Mouse (Mus musculus) intestine, embryonic 14.5 days (tissue): ENCODE results near the gene Map3k12. TPM values are rescaled to one million over a fixed set of nuclear protein-coding genes. Genes with fewer than 3 reads are reported as not detected.

Source experiments
- ATAC-seq: fragments of 200-750 bp; cut with Nextera tagmentation; replicated peaks from 2 replicates; pipeline ENCODE4 v1.8.0; 2017; ENCODE audit warnings: low read depth, moderate number of reproducible peaks, moderate TSS enrichment, moderate library complexity; ENCODE audit not compliant: low FRiP score, low TSS enrichment
- DNase-seq: peaks from one replicate; pipeline ENCODE4 v3.0.0-alpha.2; 2018; ENCODE audit warnings: low spot score
- H3K27ac ChIP-seq: fragments of 300-500 bp; sonication (generic); 2 replicates; pipeline ENCODE4 v1.5.1; 2014; ENCODE audit warnings: low read depth, mild to moderate bottlenecking, control low read depth
- H3K27me3 ChIP-seq: fragments of 300-500 bp; sonication (generic); replicated peaks from 2 replicates; pipeline ENCODE4 v1.6.1; 2014; ENCODE audit warnings: low read length, control low read depth; ENCODE audit not compliant: control insufficient read depth, insufficient read depth
- H3K36me3 ChIP-seq: fragments of 300-500 bp; sonication (generic); 2 replicates; pipeline ENCODE4 v1.6.1; 2014; ENCODE audit warnings: low read length, control low read depth; ENCODE audit not compliant: control insufficient read depth, insufficient read depth
- H3K4me1 ChIP-seq: fragments of 300-500 bp; sonication (generic); replicated peaks from 2 replicates; pipeline ENCODE4 v1.6.1; 2014; ENCODE audit warnings: low read length, control low read depth, mixed read lengths; ENCODE audit not compliant: control insufficient read depth, insufficient read depth
- H3K4me2 ChIP-seq: fragments of 300-500 bp; sonication (generic); 2 replicates; pipeline ENCODE4 v1.6.1; 2014; ENCODE audit warnings: low read length
- H3K4me3 ChIP-seq: fragments of 300-500 bp; sonication (generic); 2 replicates; pipeline ENCODE4 v1.5.1; 2014; ENCODE audit warnings: low read depth, low read length, control low read depth, mixed read lengths
- H3K9ac ChIP-seq: fragments of 300-500 bp; sonication (generic); 2 replicates; pipeline ENCODE4 v1.6.1; 2014; ENCODE audit warnings: mild to moderate bottlenecking, low read length
- H3K9me3 ChIP-seq: fragments of 300-500 bp; sonication (generic); 2 replicates; pipeline ENCODE4 v1.6.1; 2016; ENCODE audit warnings: low read length, control low read depth; ENCODE audit not compliant: control insufficient read depth
- WGBS: fragments of 180-500 bp; shearing (Covaris S2); extraction: QIAGEN DNeasy Blood & Tissue Kit; methylation state at CpG from one replicate; pipeline ENCODE4 v1.1.7; 2014; 5-methylcytosine and 5-hydroxymethylcytosine counted together
- polyA plus RNA-seq: library from polyadenylated mRNA; unstranded; fragments of >200 nt; fragmentation: Nextera tagmentation; extraction: Ambion mirVana; gene quantifications from 2 replicates; pipeline ENCODE4 v1.2.1, GENCODE M21; 2014

The Map3k12 gene
- polyA plus RNA-seq, 1 experiment from 2014 or later = 14.9 TPM

DNA sequence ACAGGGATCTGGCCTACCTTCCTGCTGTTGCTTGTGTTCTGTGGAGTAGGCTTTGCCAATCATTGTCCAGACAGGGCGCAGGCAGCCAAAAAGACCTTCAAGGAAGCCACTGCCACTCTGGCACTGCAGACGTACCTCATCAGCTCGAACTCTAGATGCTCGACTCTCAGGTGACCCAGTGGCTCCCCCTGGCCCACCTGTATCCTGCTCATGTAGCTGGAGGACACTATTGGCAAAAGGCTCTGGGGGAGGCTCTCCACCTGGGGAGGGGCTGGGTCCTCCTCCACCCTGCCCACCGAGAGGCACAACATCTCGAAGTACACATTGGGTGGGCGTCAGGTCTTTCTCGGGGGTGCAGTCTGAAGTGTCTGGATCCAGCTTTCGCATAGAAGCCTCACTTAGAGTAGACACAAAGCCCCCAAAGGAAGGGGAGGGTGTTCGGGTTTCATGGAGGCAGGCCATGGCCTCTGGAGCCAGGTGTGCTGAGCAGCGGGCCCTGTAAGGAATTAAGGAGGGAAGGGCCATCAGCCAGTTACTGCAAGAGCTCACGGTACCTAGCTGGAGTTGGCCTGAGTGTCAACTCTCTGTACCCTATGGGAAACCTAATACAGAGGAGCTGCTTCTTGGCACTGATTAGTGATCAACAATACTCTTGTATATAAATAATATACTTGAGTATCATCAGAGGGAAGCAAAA lies 11.6 kb downstream of the Map3k12 start:
- WGBS = 66% methylated on average over 12 of the region's 12 CpGs
- no peak overlapping the region for H3K27ac ChIP-seq
- H3K36me3 ChIP-seq = peaks cover 67% of the 10 kb centered on the region
- H3K27me3 ChIP-seq = no peaks in the 10 kb centered on the region
- no peak overlapping the region for H3K4me2 ChIP-seq
- DNase-seq = no peak
- no peaks in the 10 kb centered on the region for H3K9me3 ChIP-seq
- no peak overlapping the region for H3K4me3 ChIP-seq
- no peak overlapping the region for H3K9ac ChIP-seq
- peaks cover 9% of the 10 kb centered on the region for H3K4me1 ChIP-seq
- no peak for ATAC-seq

DNA sequence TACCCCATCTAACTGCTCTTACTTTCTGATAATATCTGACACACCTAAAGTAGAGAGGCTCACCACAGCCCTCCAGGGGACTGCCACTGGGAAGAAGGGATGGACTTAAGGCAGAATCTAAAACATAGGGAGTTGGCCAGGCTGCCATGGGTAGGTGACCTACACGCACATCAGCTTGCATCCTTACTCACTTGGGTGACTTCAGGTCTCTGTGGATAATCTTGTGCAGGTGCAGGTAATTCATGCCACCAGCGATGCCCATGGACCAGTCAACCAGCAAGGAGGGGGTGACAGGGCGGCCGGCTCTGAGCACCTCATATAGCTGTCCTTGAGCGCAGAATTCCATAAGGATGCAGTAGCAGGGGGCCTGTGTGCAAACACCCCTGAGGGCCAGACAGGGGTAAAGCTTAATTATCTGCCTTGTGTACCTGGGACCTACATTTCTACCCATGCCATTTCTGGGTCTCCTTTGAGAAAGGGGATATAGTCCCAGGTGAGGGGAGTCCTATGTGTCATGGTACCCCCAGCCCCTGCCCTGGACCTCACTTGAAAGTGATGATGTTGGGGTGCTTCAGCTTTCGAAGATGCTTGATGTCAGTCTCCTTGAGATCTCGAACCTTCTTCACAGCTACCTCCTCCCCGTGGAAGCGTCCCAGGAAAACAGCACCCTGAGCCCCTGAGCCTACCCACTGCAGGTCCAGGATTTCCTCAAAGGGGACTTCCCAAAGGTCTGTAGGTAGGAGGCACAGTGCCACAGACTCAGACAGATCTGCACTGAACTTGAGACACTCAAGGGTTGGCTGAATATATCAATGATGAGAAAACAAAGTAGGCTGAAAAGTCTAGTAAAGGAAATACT lies 12.7 kb downstream of the Map3k12 start:
- H3K4me1 ChIP-seq = no peaks in the 10 kb centered on the region
- H3K9me3 ChIP-seq = no peaks in the 10 kb centered on the region
- no peaks in the 10 kb centered on the region for H3K27me3 ChIP-seq
- no peak overlapping the region for H3K27ac ChIP-seq
- no peak overlapping the region for H3K9ac ChIP-seq
- 87% methylated on average over 9 of the region's 9 CpGs for whole genome bisulfite sequencing
- no peak overlapping the region for H3K4me3 ChIP-seq
- ATAC-seq (no peak; the same call in 1 of the 2 replicates), DNase-seq (no peak)
- no peak overlapping the region for H3K4me2 ChIP-seq
- peaks cover 78% of the 10 kb centered on the region for H3K36me3 ChIP-seq

DNA sequence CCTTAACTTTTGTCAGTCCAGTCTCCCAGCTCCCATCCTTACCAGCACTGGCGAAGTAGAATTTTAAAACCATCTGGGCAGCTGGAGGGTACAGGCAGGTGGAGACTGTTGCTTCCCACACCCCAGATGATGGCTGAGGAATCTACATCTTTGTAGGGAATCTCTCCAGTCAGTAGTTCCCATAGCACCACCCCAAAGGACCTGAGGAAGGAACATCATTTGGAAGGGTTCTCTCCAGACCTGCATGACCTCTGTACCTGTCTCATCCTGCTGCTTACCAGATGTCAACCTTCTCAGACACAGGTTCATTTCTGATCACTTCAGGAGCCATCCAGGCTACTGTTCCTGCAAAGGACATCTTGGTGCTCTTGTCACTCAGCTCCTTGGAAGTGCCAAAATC lies 13.4 kb downstream of the Map3k12 start, which contains the start of gene Gm10337:
Gene Gm10337, plus strand, starts transcription at position 276 of the 400 bp plus-strand sequence.
- Histone ChIP-seq H3K36me3 (peaks cover 82% of the 10 kb centered on the region), H3K9me3 (no peaks in the 10 kb centered on the region), H3K9ac (no peak within 1 kb of the TSS), H3K27ac (no peak within 1 kb of the TSS), H3K4me2 (no peak within 1 kb of the TSS), H3K4me3 (no peak within 1 kb of the TSS), H3K27me3 (no peaks in the 10 kb centered on the region), H3K4me1 (no peaks in the 10 kb centered on the region)
- ATAC-seq (no peak), DNase-seq (no peak)
- WGBS = 86% methylated on average over 1 of the region's 1 CpGs

DNA sequence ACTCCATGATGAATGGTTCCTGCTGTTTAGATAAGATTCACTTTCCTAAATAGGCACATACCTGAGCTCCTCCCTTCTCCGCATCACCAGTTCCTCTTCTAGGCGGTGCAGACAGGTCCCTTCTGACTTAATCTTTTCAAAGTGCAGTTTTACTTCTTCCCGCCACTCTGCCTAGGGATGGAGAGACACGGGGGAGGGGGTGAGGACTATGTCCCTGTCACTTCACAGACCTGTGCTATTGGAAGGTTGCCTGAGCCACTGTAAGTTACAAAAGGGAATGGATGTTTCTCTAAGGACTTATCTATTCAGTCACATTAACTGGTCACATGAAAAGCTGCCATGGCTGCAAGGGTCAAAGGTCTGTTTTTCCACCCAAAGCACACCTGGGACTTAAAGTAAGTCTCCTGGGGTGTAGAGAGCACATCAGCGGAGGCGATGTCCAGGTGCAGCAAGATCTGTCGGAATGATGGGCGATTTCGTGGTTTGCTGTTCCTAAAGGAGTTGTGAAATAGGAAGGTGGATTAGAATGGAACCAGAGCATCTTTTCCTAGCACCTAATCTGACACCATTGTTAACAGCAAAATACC lies 14.5 kb downstream of the Map3k12 start:
- Histone ChIP-seq H3K27me3 (no peaks in the 10 kb centered on the region), H3K4me2 (no peak overlapping the region), H3K27ac (no peak overlapping the region), H3K9me3 (no peaks in the 10 kb centered on the region), H3K9ac (no peak overlapping the region), H3K4me1 (no peaks in the 10 kb centered on the region), H3K4me3 (no peak overlapping the region), H3K36me3 (peaks cover 88% of the 10 kb centered on the region)
- ATAC-seq (no peak), DNase-seq (no peak)
- WGBS = 64% methylated on average over 9 of the region's 9 CpGs

DNA sequence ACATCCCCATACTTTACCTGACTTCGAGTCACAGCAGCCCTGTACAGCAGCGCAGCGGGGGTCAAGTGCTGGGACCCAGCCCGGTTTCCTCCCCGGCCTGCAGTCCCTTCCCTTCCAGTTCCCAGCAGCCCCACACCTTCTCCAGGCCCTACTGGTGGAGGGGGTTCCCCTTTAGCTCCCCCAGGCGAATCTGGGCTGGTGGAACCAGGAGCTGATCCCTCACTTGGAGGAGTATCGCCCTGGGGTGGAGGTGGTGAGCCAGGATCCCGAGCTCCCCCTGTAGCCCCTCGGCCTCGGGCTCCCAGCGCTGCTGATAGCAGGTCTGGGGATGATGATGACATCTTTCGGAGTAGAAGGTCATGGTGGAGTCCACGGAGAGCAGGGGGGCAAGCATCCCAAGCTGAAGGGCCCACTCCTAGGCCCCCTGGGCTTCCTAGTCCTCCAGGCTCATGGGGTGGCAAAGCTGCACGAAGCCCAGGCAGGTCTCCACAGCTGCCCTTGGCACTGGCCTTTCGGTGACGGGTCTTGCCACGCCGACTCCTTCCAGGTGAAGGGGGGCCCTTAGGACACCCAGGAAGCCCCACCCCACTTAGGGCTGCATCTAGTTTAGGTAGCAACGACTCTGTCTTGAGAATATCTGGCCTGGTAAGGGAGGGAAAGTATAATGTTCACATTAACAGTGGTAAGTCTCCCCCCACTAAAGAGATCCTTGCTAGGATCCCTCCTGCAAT lies 15.6 kb downstream of the Map3k12 start:
- ATAC-seq (no peak; the same call in 1 of the 2 replicates), DNase-seq (no peak)
- no peaks in the 10 kb centered on the region for H3K4me1 ChIP-seq
- peaks cover 95% of the 10 kb centered on the region for H3K36me3 ChIP-seq
- H3K9me3 ChIP-seq = no peaks in the 10 kb centered on the region
- H3K27me3 ChIP-seq = no peaks in the 10 kb centered on the region
- H3K9ac ChIP-seq = no peak overlapping the region
- no peak overlapping the region for H3K4me2 ChIP-seq
- no peak overlapping the region for H3K4me3 ChIP-seq
- H3K27ac ChIP-seq = no peak overlapping the region
- WGBS = 90% methylated on average over 19 of the region's 19 CpGs

DNA sequence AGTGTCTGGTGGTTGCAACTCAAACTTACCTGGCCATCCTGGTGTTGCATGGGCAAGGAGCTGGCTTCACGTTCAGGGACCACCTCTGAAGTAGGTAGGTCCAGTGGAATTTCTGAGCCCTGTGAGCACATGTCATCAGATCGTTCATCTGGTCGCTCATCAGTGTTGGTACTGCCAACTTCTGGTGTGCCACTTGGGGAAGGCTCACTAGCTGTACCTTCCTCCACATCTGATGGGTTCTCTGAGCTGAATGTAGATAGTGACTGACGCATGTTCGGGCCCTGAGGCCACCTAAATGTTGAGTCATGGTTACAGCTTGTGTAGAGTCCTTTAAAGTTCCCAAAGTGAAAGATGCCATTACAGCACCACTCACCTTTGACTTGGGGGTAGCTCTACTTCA lies 16.4 kb downstream of the Map3k12 start:
- no peaks in the 10 kb centered on the region for H3K4me1 ChIP-seq

DNA sequence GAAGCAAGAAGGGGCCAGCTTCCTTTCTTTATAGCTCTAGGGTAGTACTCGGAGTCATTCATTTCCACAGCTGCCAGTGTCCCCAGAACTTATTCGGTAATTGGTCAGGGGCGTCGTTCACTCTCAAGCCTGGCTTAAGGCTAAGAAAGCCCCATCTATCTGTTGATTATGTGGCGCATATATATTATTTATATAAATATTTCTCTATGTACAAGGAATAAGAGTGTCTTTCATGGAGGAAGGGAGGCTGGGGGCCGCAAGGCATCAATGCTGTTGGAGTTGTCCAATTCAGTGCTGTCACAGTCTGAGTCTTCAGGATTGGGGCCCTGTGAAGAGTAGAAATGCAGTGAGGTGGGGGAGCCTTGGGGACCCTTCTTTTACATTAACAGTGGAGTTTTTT lies 17.0 kb downstream of the Map3k12 start:
- H3K27ac ChIP-seq = no peak overlapping the region
- H3K4me1 ChIP-seq = no peaks in the 10 kb centered on the region
- no peaks in the 10 kb centered on the region for H3K9me3 ChIP-seq
- 85% methylated on average over 6 of the region's 6 CpGs for WGBS
- ATAC-seq (no peak), DNase-seq (no peak)
- no peak overlapping the region for H3K4me3 ChIP-seq
- no peak overlapping the region for H3K9ac ChIP-seq
- no peak overlapping the region for H3K4me2 ChIP-seq
- H3K27me3 ChIP-seq = no peaks in the 10 kb centered on the region
- peaks cover 99% of the 10 kb centered on the region for H3K36me3 ChIP-seq

More for the DNA sequence above, 16.4 kb downstream of the Map3k12 start:
- no peaks in the 10 kb centered on the region for H3K9me3 ChIP-seq
- ATAC-seq (no peak), DNase-seq (no peak)
- H3K4me3 ChIP-seq = no peak overlapping the region
- H3K9ac ChIP-seq = no peak overlapping the region
- H3K27me3 ChIP-seq = no peaks in the 10 kb centered on the region
- H3K27ac ChIP-seq = no peak overlapping the region
- H3K4me2 ChIP-seq = no peak overlapping the region
- 94% methylated on average over 5 of the region's 5 CpGs for WGBS
- H3K36me3 ChIP-seq = peaks cover 99% of the 10 kb centered on the region

DNA sequence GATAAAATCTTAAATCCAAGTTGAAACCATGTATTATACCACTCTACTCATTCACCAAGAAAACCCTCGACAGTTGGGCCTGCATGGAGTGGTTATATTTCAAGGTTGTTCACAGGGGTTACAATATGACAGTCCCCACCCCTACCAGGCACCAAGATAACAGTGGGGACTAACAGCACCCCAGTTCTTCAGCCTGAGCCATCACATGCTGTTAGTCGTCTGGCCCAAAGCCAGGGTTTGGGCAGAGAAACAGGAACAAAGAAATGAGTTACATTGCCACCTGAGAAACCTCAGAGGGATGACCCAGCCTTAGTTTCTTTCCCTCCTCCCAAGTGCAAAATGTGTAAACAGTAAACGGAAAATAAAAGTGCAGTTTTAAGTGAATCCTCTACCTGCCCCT lies 17.5 kb downstream of the Map3k12 start:
- Histone ChIP-seq H3K36me3 (peaks cover 99% of the 10 kb centered on the region), H3K27me3 (no peaks in the 10 kb centered on the region), H3K4me1 (no peaks in the 10 kb centered on the region), H3K9me3 (no peaks in the 10 kb centered on the region), H3K27ac (no peak overlapping the region), H3K4me2 (no peak overlapping the region), H3K4me3 (no peak overlapping the region), H3K9ac (no peak overlapping the region)
- WGBS = 64% methylated on average over 3 of the region's 3 CpGs
- DNase-seq = no peak
- no peak for ATAC-seq
